Mouse (Mus musculus) skeletal muscle tissue, adult 2 months (tissue): ENCODE data around the gene Dchs1.

Source experiments
- DNase-seq: peaks from one replicate; pipeline ENCODE4 v3.0.0-alpha.2; 2012; ENCODE audit warnings: low read depth, low spot score

Dchs1 gene

GRCm38 (mm10) chr7:105787285-105788140 lies at the start of gene Dchs1:
Dchs1 (minus strand) TSS chr7:105787654.
- DNase-seq, result no peak

DNA sequence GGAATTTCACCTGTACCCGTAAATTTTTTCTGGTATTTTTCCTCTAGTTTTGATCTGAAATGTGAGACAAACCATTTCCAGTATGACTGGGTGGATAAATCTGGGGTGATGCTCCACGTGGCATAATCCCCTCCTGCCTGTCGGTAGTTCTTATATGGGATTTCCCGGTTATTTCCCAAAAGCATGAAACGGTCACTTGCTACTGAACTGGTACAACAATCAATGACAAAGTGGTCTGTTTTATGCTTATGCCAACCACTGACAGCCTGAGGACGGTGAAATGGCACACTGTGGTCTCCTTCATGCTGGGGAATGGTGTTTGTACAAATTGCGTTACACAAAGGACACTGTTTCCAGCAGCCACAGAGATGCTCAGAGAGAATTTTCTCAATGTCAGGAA lies 36.8 kb upstream of the Dchs1 start:
- DNase-seq, result no peak

GRCm38 (mm10) chr7:105818483-105818882 lies 31.0 kb upstream of the Dchs1 start:
- DNase-seq, result no peak

DNA sequence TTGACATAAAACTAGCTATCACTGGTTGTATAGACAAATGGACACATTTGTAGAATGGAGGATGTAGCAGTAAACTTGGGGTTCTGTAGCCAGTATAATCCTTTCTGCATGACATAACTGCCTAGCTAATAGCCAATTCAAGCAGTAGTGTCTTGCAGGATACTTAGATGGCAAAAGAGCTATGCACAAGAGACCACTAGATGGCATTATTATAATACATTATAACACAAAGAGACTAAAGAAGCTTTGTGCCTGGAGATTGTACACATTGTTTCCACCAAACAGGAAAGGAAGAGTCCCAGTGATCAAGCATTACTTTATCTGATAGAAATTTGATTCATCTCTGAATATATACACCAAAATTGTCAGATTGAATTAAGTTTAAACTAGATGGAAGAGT lies 29.3 kb upstream of the Dchs1 start:
- DNase-seq, result no peak

GRCm38 (mm10) chr7:105813326-105813725 lies 25.9 kb upstream of the Dchs1 start:
- DNase-seq, result no peak

- no peak for DNase-seq
These were observed 25.1 kb upstream of the Dchs1 start for GRCm38 (mm10) chr7:105812566-105812965.

DNA sequence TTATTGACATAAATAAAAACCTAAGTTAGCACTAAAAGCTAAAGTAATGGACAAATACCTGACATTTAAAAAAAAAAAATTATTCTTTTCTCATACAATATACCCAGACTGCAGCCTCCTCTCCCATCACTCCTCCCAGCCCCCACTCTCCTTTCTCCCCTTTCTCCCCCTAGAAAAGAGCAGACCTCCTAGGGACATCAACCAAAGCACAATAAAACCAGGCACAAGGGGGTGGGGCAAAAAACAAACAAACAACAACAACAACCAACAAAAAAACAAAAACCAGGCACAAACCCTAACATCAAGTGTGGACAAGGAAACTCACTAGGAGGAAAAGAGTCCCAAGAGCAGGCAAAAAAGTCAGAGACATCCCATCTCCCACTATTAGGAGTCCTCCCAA lies 24.1 kb upstream of the Dchs1 start:
- DNase-seq, result no peak

GRCm38 (mm10) chr7:105810877-105811489 lies 23.5 kb upstream of the Dchs1 start, which contains the start of gene Mrpl17:
Mrpl17 (minus strand) TSS chr7:105811099.
- peak; percentile 100 for DNase-seq

- no peak for DNase-seq
These were observed 22.9 kb upstream of the Dchs1 start for GRCm38 (mm10) chr7:105810280-105810876.

DNA sequence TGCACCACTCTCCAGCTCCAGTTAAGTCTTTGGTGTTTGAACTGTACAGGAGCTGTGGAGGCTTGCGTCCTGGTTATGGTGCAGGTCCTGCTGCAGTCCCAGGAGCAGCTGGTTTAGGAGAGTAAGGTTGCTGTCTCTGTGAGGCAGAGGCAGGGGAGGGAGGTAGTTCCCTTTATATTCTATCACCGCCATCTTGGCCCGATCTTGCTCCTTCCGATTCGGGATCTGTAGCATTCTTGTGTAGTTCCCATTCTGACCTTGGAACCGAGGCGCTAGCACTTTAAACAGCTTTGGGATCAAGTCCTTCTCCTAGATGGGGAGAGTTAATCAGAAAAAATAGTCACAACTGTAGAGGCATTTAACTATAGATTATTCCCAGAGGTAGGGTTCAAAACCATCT lies 22.4 kb upstream of the Dchs1 start:
- no peak for DNase-seq

DNA sequence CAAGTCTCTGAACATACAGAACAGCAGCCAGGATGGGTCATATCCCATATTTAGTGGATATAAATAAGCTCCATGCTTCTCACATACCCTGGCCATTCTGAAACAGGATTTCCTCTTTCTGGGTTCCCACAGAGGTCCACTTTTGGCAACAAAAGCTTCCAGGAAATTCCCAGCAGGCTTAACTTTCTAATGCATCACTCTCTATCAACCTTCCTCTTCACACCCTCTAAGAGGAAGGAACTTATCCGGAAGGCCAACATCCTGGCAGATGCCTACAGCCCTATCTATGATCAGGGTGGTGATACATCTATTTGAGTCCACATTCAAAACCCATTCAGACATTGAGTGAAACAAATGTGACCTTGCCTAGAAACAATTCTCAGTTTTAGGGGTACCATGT lies 20.9 kb upstream of the Dchs1 start:
- no peak for DNase-seq

GRCm38 (mm10) chr7:105806716-105807115 lies 19.3 kb upstream of the Dchs1 start:
- no peak for DNase-seq

- no peak for DNase-seq
These were observed 18.7 kb upstream of the Dchs1 start for GRCm38 (mm10) chr7:105806125-105806524.

DNA sequence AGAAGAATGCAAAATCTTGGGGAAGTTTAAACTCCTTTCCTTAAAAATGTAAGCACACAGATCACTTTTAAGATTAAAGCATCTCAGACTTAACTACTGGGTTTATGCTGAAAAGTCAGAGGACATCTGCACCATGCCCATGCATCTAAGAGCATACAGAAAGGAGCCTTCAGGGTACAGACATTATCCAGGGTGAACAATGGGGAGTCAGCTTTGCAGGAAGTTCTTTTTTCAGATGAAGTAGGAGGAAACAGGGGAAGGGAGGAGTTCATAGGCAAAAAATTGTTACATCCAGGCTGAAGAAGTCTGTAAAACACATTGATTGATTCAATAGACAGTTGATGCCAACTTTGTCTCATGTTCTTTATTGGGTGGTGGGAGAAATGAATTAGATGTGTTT lies 16.0 kb upstream of the Dchs1 start:
- no peak for DNase-seq

DNA sequence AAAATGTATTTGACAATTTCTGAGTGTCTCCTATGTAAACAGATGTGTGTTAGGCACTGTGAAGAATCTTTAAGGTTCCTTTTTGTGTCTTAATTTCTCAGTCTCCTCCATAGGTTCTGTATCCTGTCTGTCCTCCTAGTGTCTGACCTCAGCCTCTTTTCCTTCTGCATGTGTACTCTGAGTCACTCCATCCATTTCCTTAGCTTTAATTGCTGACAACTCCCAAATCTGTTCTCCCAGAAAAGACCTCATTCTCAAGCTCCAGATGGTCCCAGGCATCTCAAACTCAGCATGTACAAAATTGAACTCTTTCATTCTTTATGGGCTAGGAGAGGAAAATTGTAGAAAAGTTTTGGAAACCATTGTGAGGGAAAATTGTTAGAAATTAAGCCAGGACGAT lies 15.3 kb upstream of the Dchs1 start:
- DNase-seq, result no peak

DNA sequence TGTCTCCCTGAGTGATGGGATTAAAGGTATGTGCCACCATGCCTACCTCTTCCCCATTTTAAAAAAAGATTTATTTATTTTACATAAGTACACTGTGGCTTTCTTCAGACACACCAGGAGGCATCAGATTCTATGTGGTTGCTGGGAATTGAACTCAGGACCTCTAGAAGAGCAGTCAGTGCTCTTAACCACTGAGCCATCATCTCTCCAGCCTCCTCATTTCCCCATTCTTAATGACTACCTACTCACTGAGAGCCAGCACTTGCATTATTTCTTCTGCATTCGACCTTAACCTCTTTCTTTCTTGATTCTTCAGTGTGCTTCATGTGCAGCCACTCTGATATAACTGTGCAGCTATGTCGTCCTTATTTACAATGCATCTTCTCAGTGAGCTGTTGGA lies 14.9 kb upstream of the Dchs1 start:
- DNase-seq, result no peak

GRCm38 (mm10) chr7:105796972-105797371 lies 9.5 kb upstream of the Dchs1 start:
- no peak for DNase-seq

- no peak for DNase-seq
These were observed 8.4 kb upstream of the Dchs1 start for GRCm38 (mm10) chr7:105795759-105796366.

GRCm38 (mm10) chr7:105793701-105794100 lies 6.2 kb upstream of the Dchs1 start:
- DNase-seq, result peak; percentile 52

DNA sequence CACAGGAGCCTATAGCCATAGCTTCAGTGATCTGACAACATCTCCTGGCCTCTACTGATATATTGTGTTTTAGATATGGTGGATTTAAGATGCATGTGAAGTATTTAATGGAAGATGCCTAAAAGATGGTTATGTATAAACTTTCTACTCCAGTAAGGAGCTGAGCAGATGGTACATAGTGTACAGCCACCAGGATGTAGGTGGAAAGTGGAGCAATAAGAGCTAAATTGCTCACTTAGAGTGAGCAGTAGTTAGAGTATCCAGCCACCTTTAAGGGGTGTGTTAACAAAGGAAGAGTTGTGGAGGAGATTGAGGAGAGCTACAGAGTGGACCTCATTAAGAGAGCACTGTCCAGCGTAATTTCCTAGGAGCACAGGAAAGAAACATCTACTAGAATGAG lies 3.7 kb upstream of the Dchs1 start:
- no peak for DNase-seq

DNA sequence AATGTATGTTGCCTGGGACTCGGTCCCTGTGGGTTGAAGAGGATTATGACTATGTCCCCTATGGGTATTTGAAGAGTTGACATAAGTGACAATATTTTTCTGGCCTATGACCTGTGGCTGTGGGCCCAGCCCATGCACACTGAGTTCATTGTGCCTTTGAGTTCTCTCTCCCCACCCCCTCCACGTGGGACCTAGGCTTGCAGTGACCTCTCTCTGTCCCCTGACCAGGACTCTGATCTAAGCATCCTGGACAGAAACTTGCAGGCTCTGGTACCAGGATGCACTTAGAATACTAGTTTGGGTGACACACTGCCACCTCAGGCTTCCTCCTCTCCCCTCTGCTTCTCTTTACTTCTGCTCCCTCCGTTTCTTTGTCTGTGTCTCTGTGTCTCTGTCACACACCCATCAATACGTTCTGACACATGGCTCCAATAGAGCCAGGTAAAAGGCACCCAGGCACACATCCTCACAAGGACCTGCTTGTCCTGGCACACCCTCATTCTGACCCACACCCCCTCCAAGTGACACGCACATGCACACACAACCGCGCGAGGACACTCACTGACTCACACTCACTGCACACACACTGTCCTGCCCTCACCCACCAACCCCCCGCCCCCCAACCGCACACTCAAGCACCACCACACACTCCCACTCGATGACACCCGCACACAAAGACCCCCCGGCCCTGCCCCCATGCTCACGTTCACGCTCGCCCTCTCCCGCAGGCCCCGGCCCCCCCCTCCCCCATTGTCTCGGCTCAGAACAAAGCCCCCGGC lies 759 bp downstream of the Dchs1 start:
- no peak for DNase-seq

GRCm38 (mm10) chr7:105784556-105784955 lies 2.9 kb downstream of the Dchs1 start:
- no peak for DNase-seq
